Mouse (Mus musculus) G1E-ER4 (cell line): ENCODE data around the gene Esyt3. TPM values are rescaled to one million over a fixed set of nuclear protein-coding genes. Genes with fewer than 3 reads are reported as not detected.

Experiments used
- GATA1 ChIP-seq: IDR thresholded peaks from one replicate; pipeline ENCODE4 v1.8.0; 2012; ENCODE audit warnings: low read length, inconsistent platforms
- polyA plus RNA-seq: library from polyadenylated mRNA; stranded (reverse); fragments of >175 nt; gene quantifications from 2 replicates; pipeline ENCODE4 v1.2.3, GENCODE M21; 2012

Esyt3 gene
- polyA plus RNA-seq, 1 experiment, result not detected

DNA sequence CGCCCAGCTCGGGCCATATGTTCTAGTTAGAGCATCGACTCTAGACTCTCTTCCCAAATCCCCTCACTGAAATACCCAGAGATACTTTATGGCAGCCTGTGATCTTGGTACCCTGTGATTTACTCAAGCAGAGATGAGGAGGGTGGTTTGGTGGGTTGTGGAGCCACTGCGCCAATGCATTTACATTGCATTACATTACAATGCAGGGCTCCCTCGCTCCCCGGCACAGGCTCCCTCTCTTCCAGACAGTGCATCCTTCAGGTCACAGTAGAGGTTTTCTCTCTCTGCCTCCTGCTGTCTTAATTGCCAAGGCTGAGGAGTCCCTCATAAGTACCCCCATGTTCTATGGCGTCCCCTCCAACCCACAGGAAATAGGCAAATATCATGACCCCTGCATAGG, 10.1 kb upstream of the Esyt3 start:
- no peak for TF ChIP-seq GATA1

GRCm38 (mm10) chr9:99365906-99366305, 7.5 kb upstream of the Esyt3 start:
- no peak for TF ChIP-seq GATA1

GRCm38 (mm10) chr9:99363076-99363475, 4.7 kb upstream of the Esyt3 start:
- TF ChIP-seq GATA1, result no peak

- TF ChIP-seq GATA1, result no peak
Measured at GRCm38 (mm10) chr9:99361946-99362345, 3.6 kb upstream of the Esyt3 start.

DNA sequence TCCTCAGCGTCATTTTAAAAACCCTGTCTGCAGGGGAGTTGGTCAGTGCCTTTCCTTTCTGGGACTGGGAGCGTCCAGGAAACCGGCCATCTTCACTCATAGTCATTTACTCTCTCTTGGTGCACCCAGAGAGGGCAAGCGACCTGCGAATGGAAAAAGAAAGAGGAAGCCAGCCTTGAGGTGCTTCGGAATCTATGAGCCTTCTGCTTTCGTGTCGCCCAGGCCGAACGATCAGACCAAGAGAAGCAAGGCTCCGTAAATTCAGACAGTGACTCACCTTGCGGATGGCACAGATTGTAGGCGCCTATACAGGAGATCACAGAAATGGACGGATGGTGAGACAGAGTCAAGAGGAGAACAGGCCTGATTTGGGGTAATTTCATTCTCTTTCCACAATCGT, 655 bp upstream of the Esyt3 start:
- no peak for TF ChIP-seq GATA1

GRCm38 (mm10) chr9:99357561-99357920, 816 bp downstream of the Esyt3 start:
- no peak for TF ChIP-seq GATA1

DNA sequence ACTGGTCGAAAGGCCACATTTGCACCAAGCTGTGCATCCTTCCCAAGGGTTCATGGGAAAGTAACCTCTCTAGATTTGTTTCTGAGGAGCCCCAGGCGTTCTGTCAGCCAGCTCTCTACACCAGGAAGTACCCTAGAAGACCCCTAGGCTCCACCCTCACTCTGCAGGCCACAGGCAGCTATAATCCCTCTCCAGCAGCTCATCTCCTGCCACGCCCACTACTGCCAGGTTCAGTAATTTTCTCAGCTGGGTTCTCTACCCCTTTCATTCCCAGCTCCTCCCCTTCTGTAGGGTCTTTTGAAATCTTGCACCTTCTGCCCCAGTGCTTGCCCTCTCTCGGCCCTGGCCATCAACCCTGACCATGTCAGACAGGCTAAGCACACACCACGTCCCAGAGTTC, 2.4 kb downstream of the Esyt3 start:
- no peak for TF ChIP-seq GATA1

GRCm38 (mm10) chr9:99354796-99355195, 3.6 kb downstream of the Esyt3 start:
- TF ChIP-seq GATA1, result no peak

DNA sequence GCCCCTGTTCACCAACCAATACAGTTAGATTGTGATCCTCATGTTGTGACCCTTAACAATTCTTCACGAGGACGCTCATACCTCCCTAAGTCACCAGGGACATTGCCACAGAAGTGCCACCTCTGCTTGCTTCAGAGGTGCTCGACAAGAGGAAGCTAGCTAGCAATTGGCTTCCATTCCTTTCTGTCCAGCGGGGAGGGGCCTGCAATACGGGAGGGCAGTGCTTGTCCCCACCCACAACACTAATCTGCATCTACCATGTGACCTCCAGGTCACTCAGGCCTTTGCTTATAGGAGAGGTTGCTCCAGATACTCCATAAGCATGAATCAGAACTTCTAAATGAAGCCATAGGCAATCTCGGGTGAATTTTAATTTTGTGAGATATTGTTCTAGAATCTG, 5.0 kb downstream of the Esyt3 start:
- TF ChIP-seq GATA1, result no peak

- TF ChIP-seq GATA1, result no peak
Measured at GRCm38 (mm10) chr9:99352964-99353363, 5.4 kb downstream of the Esyt3 start.

- peak; percentile 28 for TF ChIP-seq GATA1
Measured at GRCm38 (mm10) chr9:99345351-99345792, 13.0 kb downstream of the Esyt3 start.

DNA sequence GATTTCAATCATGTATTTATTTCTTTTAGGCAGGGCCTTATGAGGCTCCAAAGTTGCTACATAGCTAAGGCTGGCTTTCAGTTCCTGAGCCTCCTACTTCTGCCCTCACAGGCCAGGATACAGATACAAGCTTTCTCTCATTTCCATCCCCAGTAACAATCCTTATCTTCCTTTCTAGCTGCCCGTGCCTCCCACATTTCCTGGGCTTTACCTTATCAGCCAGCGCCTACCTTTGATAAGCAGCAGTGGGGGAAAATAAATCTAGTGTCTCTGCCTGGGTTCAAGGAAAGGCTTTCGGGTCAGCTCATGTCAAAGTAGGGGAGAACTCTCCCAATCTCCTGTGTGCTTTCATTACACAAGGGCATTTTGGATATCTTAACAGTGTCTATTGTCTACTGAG, 16.8 kb downstream of the Esyt3 start:
- TF ChIP-seq GATA1, result peak; percentile 32

DNA sequence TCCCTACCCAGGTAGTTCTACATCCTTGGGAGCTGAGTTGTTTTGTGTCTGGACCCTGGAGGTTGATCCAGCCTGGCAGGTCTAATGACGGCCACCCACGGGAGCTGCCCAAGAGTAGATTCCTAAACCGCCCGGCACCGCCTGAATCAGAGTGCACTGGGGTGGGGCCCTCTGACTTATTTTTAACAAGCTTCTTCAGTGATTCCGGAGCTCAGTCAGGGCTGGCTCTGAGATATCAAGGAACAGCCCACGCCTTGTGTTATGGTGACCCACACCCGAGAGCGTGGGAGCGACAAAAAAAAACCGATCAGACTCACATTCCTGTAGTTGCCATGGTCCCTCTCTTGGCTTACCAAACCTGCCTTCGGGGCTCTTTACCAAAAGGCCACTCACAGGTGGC, 18.2 kb downstream of the Esyt3 start:
- no peak for TF ChIP-seq GATA1

DNA sequence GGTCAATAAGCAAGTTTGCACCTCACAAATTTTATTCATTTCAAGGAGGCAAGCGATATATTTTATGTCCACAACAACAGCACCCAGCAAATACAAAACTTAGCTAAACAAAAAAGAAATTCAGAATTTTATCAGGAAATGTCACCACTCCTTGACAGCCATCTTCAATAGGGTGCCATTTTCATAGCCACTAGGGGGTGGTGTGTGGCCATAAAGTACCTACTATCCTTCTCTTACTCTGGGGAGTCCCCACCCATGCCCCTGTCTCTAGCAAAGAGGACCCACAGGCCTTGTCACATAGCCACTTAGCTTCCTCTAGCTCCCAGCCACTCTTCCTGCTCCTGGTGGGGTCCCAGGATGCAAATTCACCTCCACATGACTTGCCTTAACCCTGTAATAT, 19.2 kb downstream of the Esyt3 start:
- no peak for TF ChIP-seq GATA1

- no peak for TF ChIP-seq GATA1
Measured at GRCm38 (mm10) chr9:99338293-99338692, 20.1 kb downstream of the Esyt3 start.

- TF ChIP-seq GATA1, result no peak
Measured at GRCm38 (mm10) chr9:99336538-99336937, 21.8 kb downstream of the Esyt3 start.

GRCm38 (mm10) chr9:99326881-99327280, 31.5 kb downstream of the Esyt3 start:
- TF ChIP-seq GATA1, result no peak

- no peak for TF ChIP-seq GATA1
Measured at GRCm38 (mm10) chr9:99325961-99326360, 32.4 kb downstream of the Esyt3 start.

DNA sequence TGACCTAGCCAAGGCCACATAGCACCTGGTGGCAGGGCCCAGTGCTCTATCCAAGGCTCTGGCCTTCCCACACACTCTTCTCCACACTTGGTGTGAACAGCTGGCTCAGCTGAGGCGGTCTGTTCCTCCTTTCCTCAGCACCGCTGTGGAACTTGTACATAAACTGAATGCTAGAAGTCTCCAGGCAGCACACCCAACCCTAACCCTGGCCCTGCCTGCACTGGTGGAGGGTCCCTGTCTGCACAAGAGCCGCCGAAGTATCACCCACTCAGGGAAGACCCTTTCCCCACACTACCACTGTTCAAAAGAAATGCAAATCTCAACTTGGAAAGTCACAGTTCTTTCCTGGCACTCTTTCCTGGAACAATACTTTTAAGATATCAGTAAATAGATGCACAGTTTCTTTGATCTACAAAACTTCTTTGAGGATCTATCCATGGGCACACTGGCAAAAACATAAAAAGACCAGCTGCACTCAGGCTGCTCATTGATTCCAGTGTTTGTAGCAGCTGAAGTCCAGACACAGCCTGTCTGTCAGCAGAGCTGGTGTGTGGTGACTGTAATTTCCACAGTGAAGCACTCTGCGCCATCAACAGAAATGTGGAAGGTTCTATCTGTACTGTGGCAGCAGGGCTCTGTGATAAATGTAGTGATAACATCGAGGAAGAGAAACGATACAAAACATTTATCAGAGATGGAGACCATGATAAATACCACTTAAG, 33.0 kb downstream of the Esyt3 start:
- no peak for TF ChIP-seq GATA1
